Mouse (Mus musculus) heart, embryonic 10.5 days (tissue): Measurements from ENCODE around the gene Ing4. TPM values are rescaled to one million over a fixed set of nuclear protein-coding genes. Genes with fewer than 3 reads are reported as not detected.

Source experiments
- DNase-seq: peaks from one replicate; pipeline ENCODE4 v3.0.0-alpha.2; 2017; ENCODE audit warnings: low spot score
- H3K27ac ChIP-seq: fragments of 300-500 bp; sonication (generic); 2 replicates; pipeline ENCODE4 v1.5.1; 2016; ENCODE audit warnings: mild to moderate bottlenecking
- H3K27me3 ChIP-seq: fragments of 300-500 bp; sonication (generic); 2 replicates; pipeline ENCODE4 v1.6.1; 2016; ENCODE audit warnings: mild to moderate bottlenecking; ENCODE audit not compliant: poor library complexity, insufficient read depth, severe bottlenecking
- H3K36me3 ChIP-seq: fragments of 300-500 bp; sonication (generic); 2 replicates; pipeline ENCODE4 v1.6.1; 2016; ENCODE audit warnings: mild to moderate bottlenecking, moderate library complexity
- H3K4me1 ChIP-seq: fragments of 300-500 bp; sonication (generic); 2 replicates; pipeline ENCODE4 v1.6.1; 2016; ENCODE audit warnings: mild to moderate bottlenecking
- H3K4me3 ChIP-seq: fragments of 300-500 bp; sonication (generic); 2 replicates; pipeline ENCODE4 v1.5.1; 2016; ENCODE audit warnings: mild to moderate bottlenecking, moderate library complexity
- H3K9me3 ChIP-seq: fragments of 300-500 bp; sonication (generic); 2 replicates; pipeline ENCODE4 v1.6.1; 2016; ENCODE audit warnings: mild to moderate bottlenecking, moderate library complexity
- WGBS: fragments of 180-500 bp; shearing (Covaris S2); methylation state at CpG from one replicate; pipeline ENCODE4 v1.1.7; 2016; 5-methylcytosine and 5-hydroxymethylcytosine counted together
- polyA plus RNA-seq: library from polyadenylated mRNA; unstranded; fragments of >200 nt; fragmentation: Nextera tagmentation; extraction: Ambion mirVana; gene quantifications from 2 replicates; pipeline ENCODE4 v1.2.1, GENCODE M21; 2016

Ing4 gene
- polyA plus RNA-seq: 74.4 and 84.5 TPM in 2 replicates

DNA sequence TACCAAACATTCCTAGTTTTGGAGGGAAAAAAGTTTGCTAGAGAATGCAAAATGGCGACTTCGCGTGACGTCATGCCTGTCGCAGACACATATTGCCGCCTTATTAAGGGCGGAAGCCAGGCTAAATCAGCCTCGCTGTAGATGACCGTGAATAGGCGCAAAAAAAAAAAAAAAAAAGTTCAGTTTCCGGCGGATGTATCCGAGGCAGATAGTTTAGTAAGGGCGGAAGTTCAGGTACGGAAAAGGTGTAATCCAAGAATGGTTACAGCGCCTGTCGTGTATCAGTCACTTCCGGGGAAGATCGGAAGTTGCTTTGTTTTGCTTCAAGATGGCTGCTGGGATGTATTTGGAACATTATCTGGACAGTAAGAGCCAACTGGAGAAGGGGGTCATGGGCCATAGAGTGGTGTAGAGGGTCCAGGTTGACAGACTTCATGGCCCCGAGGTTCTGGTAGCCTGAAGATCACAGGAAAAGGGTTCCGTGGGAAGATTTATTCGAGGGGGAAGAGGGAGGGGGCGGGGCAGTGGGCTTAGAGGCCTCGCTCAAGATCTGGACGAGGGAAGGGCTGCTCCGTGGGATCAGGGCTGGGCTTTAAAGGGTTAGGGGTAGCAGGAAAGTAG is at the start of gene Ing4:
Ing4 (plus strand) TSS at position 228 of the 621 bp plus-strand sequence.
- Histone ChIP-seq H3K36me3 (peaks cover 43% of the 10 kb centered on the region), H3K27ac (peak within 1 kb of the TSS; percentile 90), H3K27me3 (no peaks in the 10 kb centered on the region), H3K4me3 (peak within 1 kb of the TSS; percentile 75), H3K4me1 (peaks cover 9% of the 10 kb centered on the region; the same call in 1 of the 2 replicates), H3K9me3 (no peaks in the 10 kb centered on the region)
- peak; percentile 96 for DNase-seq
- WGBS: under 1% methylated on average over 26 of the region's 26 CpGs

DNA sequence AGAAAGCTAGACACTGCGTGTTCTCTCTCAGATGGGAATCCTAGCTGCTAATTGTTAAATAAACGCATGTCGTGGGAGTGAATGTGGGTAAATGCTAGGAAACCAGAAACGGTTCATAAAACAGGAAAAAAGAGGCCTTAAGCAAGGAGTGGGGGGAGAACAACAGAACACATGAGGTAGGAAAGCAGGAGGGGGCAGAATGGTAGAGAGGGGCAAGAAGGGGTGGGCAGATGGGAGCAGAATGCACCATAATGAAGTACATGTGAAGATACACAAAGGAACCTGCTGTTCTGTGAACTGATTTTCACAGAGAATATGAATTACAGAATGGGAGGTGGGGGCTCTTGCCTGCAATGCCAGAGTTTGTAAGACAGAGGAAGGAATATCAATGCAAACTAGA is 47.3 kb upstream of the Ing4 start:
- peaks cover 54% of the 10 kb centered on the region for H3K27me3 ChIP-seq

DNA sequence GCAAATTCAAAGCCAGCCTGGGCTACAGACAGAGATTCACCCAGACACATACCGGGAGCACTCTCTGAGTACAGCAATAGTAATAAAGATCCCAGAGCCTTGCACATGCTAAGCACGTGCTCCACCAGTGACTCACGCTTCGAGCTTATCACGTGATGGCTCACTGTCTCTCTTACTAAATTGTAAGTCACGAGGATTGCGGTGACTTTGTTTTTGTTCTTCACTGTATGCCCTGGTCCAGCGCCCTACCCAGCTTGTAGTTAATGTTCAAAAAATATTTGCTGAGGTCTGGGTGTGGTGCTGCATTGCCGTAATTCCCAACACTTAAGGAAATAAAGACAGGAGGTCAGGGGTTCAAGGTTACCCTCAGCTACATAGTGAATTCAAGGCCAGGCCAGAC is 46.2 kb upstream of the Ing4 start:
- no peak for DNase-seq
- Histone ChIP-seq H3K4me1 (peaks cover 35% of the 10 kb centered on the region), H3K36me3 (0 out of 2 replicates have a peak, but pooled peaks cover 2% of the 10 kb centered on the region), H3K27me3 (peaks cover 65% of the 10 kb centered on the region), H3K27ac (no peak overlapping the region), H3K4me3 (no peak overlapping the region), H3K9me3 (peaks cover 11% of the 10 kb centered on the region)
- WGBS: 82% methylated on average over 9 of the region's 9 CpGs

More for the DNA sequence above, 47.3 kb upstream of the Ing4 start:
- 72% methylated on average over 4 of the region's 4 CpGs for WGBS
- no peak for DNase-seq
- H3K4me1 ChIP-seq: peaks cover 25% of the 10 kb centered on the region
- 0 out of 2 replicates have a peak, but pooled peaks cover 2% of the 10 kb centered on the region for H3K36me3 ChIP-seq
- H3K27ac ChIP-seq: no peak overlapping the region
- no peak overlapping the region for H3K4me3 ChIP-seq
- peaks cover 11% of the 10 kb centered on the region for H3K9me3 ChIP-seq

DNA sequence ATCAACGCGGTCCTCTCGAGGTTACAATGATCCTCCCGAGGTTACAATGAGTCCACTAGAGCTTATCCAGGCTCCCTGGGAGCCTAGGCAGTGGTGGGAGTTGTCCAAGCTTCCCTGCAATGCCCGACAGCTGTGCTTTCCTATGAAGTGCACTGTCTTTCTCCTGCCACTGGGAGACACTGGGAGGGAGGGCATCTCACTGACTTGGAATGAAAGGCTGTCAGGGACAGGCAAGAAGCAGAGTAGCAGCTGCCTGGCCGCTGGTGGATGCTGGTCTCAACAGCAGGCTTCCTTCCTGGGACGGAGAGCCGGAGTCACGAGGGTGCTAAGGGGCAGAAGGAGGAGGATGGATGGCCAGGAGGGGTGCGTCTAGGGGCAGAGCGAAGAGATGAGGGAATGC is 45.7 kb upstream of the Ing4 start:
- WGBS: 20% methylated on average over 11 of the region's 11 CpGs
- H3K4me1 ChIP-seq: peaks cover 37% of the 10 kb centered on the region
- no peak for DNase-seq
- H3K4me3 ChIP-seq: no peak overlapping the region
- no peak overlapping the region for H3K27ac ChIP-seq
- H3K9me3 ChIP-seq: peaks cover 11% of the 10 kb centered on the region
- 0 out of 2 replicates have a peak, but pooled peaks cover 2% of the 10 kb centered on the region for H3K36me3 ChIP-seq
- peaks cover 71% of the 10 kb centered on the region for H3K27me3 ChIP-seq

DNA sequence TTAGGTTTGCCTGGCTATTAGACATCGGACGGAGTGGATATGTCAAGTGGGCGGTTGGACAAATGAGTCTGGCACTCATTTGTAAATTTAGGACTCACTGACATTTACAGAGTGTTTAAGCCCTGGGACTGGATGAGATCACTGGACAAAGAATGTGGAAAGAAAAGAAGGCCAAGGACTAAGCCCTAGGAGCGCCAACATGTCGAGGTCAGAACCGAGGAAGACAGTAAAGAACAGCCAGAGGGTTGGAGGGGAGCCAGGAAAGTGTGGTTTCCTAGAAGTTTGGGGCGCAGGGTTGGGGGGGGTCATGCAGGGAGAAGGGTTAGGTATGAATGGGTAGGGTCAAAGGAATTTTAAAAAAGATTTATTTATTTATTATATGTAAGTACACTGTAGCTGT is 44.3 kb upstream of the Ing4 start:
- no peaks in the 10 kb centered on the region for H3K36me3 ChIP-seq
- no peak for DNase-seq
- peaks cover 84% of the 10 kb centered on the region for H3K27me3 ChIP-seq
- peaks cover 37% of the 10 kb centered on the region for H3K4me1 ChIP-seq
- 79% methylated on average over 7 of the region's 7 CpGs for WGBS
- no peak overlapping the region for H3K4me3 ChIP-seq
- no peak overlapping the region for H3K27ac ChIP-seq
- H3K9me3 ChIP-seq: peaks cover 5% of the 10 kb centered on the region; the same call in 1 of the 2 replicates

DNA sequence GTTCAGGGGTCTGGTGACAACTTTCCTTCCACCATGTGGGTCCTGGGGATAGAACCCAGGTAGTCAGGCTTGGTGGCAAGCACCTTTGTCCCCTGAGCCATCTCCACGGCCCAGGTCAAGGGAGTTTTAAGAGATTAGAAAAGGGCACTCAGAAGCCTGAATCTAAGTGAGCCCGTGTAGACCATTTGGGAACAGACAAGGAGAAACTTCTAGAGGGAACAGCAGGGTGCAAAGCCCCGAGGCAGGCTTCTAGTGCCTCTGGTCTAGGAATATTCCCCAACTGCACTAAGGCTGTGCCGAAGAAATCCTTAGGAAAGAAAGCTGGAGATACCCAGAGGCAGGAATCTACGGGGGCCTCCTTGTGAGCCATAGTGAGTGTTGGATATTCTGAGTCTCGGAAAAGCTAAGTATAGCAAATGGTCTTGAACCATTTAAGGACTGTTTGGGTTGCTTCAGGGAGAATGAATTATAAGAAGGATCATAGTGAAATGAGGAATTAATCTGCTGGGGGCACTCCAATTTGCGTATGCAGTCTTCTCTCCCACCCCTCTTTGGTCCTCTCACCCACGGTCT is 43.6 kb upstream of the Ing4 start:
- peaks cover 91% of the 10 kb centered on the region for H3K27me3 ChIP-seq
- 0 out of 2 replicates have a peak overlapping the region, but pooled peaks have one; percentile 72 for H3K4me3 ChIP-seq
- H3K36me3 ChIP-seq: no peaks in the 10 kb centered on the region
- peaks cover 37% of the 10 kb centered on the region for H3K4me1 ChIP-seq
- no peaks in the 10 kb centered on the region for H3K9me3 ChIP-seq
- 45% methylated on average over 8 of the region's 8 CpGs for WGBS
- DNase-seq: peak; percentile 51
- no peak overlapping the region for H3K27ac ChIP-seq

DNA sequence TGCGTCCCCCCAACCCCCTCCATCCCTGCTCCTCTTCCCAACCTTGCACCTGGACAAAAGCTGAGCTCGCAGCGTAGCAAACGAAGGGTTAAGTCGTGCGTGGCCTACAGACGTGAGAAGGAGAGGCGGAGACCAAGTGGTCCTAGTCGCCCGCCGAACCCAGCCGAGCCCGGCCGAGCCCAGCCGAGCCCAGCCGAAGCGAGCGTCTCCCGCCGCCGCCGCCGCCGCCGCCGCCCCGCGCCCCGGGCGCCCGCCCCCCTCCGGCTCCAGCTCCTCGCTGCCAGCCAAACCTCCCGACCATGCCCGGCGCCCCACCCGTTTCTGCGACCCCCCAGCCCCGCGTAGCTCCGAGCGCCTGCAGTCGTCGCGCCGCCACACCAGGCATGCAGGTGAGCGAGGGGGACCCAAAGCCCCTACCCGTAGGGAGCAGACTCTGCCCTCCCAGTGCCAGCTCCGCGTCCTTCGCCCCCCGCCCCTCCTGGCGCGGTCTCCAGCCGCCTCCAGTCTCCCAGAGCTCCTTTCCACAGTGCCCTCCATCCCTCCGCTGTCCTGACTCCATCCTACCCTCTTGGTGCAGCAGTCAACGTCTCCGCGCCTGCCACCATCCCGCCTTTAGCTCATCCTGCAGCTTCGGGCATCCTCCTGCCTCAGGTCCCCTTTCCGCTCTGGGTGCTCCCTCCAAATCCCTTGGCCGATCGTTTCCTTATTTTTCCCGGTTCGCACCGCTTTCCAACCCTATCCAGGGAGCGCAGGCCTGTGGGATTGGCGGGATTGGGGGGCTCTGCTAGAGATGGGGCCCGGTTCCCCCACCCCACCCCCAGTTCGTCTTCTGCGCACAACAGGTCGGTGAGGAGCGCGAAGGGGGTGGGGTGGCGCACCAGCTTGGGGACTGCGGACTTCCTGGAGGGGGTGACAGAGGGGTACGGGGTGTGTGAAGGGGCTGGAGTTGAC is 42.7 kb upstream of the Ing4 start, which contains the start of gene Pianp:
Pianp (plus strand) TSS at position 144 of the 951 bp plus-strand sequence.
- peak within 1 kb of the TSS; percentile 72 for H3K4me3 ChIP-seq
- peaks cover 37% of the 10 kb centered on the region for H3K4me1 ChIP-seq
- no peak for DNase-seq
- no peaks in the 10 kb centered on the region for H3K9me3 ChIP-seq
- H3K27ac ChIP-seq: peak within 1 kb of the TSS; percentile 69
- H3K36me3 ChIP-seq: no peaks in the 10 kb centered on the region
- under 1% methylated on average over 62 of the region's 78 CpGs for WGBS
- peaks cover 96% of the 10 kb centered on the region for H3K27me3 ChIP-seq

DNA sequence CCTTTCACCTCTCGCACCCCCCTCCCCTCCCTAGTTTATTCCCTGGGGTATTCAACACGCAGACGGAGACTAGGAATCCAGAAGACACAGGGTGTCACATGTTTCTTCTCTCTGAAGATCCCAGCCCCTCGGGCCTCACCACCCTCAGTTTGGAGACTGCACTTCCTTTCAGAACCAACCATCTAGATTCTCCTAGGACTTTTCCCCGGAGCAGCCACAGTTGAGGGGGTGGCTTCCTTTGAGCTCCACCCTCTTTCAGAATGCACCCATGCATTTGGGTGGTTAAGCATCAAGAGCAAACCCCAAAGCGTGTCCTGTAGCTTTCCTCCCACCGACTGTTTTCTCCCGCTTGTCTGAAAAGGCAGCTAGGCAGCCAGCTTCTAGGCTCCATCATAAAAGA is 41.5 kb upstream of the Ing4 start:
- 5% methylated on average over 8 of the region's 8 CpGs for WGBS
- peaks cover 99% of the 10 kb centered on the region for H3K27me3 ChIP-seq
- DNase-seq: no peak
- no peaks in the 10 kb centered on the region for H3K36me3 ChIP-seq
- H3K4me3 ChIP-seq: no peak overlapping the region
- H3K4me1 ChIP-seq: peaks cover 29% of the 10 kb centered on the region
- no peak overlapping the region for H3K27ac ChIP-seq
- no peaks in the 10 kb centered on the region for H3K9me3 ChIP-seq

DNA sequence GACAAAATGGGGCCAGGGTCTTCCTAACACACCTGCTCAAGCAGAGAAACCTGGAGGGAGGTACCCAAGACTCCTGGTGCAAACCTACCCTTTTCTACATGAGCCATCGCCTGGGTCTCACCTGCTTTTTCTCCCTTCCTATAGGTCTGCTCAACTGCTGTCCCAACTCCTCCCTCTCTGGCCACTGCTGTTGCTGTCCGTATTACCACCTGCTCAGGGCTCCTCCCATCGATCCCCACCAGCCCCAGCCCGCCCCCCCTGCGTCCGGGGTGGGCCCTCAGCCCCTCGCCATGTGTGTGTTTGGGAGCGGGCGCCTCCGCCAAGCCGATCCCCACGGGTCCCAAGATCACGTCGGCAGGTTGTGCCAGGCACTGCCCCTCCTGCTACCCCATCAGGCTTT is 40.5 kb upstream of the Ing4 start:
- DNase-seq: no peak
- Histone ChIP-seq H3K4me3 (no peak overlapping the region), H3K27ac (no peak overlapping the region), H3K9me3 (no peaks in the 10 kb centered on the region), H3K4me1 (peaks cover 32% of the 10 kb centered on the region), H3K36me3 (no peaks in the 10 kb centered on the region), H3K27me3 (peaks cover 97% of the 10 kb centered on the region)
- WGBS: 39% methylated on average over 13 of the region's 14 CpGs

DNA sequence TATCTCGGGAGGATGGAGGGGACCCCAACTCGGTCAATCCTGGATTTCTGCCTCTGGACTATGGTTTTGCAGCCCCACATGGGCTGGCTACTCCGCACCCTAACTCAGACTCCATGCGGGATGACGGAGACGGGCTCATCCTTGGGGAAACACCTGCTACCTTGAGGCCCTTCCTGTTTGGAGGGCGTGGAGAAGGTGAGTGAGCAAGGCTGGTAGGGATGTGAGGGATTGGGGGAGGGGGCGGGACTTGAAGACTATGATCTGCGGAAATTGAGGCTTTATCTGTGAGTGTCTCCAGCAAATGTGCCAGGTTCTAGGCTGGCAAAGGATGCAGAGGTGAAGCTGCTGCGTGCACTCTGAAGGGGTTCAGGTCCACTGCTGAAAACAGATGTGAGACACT is 40.0 kb upstream of the Ing4 start:
- DNase-seq: no peak
- H3K4me1 ChIP-seq: peaks cover 35% of the 10 kb centered on the region
- H3K36me3 ChIP-seq: no peaks in the 10 kb centered on the region
- 24% methylated on average over 10 of the region's 10 CpGs for WGBS
- no peak overlapping the region for H3K4me3 ChIP-seq
- H3K27me3 ChIP-seq: peaks cover 97% of the 10 kb centered on the region
- H3K9me3 ChIP-seq: no peaks in the 10 kb centered on the region
- no peak overlapping the region for H3K27ac ChIP-seq

DNA sequence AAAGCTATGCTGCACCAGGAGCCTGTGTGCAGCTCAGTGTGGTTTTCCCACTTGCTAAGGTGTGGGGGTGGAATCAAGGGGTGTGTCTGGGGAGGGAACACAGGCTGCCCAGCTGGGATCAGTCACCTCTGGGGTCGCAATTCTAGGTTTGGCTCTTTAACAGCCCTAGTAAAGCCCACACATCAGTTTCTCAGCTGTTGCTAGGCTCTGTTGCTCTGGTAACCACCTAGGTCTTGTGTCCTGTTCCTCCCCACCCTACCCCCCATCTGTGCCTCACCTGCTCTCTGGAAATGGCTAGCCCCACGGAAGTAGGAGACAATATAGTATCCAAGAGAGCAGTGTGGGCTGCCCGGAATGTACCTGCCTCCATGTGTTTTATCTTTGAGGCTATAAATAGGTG is 35.9 kb upstream of the Ing4 start:
- Histone ChIP-seq H3K27ac (no peak overlapping the region), H3K9me3 (no peaks in the 10 kb centered on the region), H3K36me3 (no peaks in the 10 kb centered on the region), H3K4me1 (peaks cover 25% of the 10 kb centered on the region), H3K27me3 (peaks cover 55% of the 10 kb centered on the region), H3K4me3 (0 out of 2 replicates have a peak overlapping the region, but pooled peaks have one; percentile 27)
- DNase-seq: no peak
- WGBS: 24% methylated on average over 3 of the region's 3 CpGs

DNA sequence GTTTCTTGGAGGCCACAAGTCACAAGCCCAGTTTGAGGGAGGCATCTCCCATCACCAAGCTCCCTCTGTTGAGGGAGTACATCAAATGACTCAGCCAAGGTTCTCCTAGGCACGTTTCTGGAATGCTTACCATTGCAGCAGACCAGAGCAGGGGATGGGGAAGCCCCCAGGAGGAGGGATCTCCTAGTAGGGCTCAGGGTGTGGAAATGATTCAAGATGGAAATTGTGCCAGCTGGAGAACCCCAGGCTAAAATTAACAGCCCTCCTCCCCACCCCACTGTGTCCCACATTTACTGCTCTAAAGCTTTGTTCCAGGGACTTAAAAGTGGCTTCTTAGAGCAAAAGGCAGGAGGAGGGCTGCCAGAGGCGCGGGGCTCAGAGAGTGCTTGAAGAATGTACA is 34.5 kb upstream of the Ing4 start:
- DNase-seq: no peak
- 35% methylated on average over 3 of the region's 3 CpGs for WGBS
- H3K36me3 ChIP-seq: no peaks in the 10 kb centered on the region
- H3K27ac ChIP-seq: no peak overlapping the region
- H3K27me3 ChIP-seq: peaks cover 41% of the 10 kb centered on the region
- no peaks in the 10 kb centered on the region for H3K9me3 ChIP-seq
- peaks cover 29% of the 10 kb centered on the region for H3K4me1 ChIP-seq
- H3K4me3 ChIP-seq: no peak overlapping the region
